Mouse (Mus musculus): ENCODE measurements around the gene Map2k6. TPM values are rescaled to one million over a fixed set of nuclear protein-coding genes. Genes with fewer than 3 reads are reported as not detected.
A peak's percentile ranks its signal among the peaks of the same experiment; 100 is the strongest.

Map2k6 gene
- polyA plus RNA-seq, 1 experiment from 2014 or later, result 17.6 TPM

DNA sequence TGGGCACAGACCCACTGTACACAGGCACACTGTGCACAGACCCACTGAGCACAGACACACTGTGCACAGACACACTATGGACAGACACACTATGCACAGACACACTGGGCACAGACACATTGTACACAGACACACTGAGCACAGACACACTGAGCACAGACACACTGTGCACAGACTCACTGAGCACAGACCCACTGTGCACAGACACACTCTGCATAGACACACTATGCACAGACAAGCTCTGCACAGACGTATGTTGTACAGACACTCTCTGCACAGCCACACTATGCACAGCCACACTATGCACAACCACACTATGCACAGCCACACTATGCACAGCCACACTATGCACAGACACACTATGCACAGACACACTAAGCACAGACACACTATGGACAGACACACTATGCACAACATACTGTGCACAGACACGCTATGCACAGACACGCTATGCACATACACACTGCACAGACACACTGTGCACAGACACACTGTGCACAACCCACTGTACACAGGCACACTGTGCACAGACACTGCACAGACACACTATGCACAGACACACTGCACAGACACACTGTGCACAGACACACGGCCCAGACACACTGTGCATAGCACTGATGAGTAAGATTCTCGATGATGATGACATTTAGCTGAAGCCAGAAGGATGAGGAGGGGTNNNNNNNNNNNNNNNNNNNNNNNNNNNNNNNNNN lies 54.7 kb downstream of the Map2k6 start:
- Histone ChIP-seq H3K9ac (ENCODE audit: low read length) (no peak overlapping the region), H3K36me3 (ENCODE audit: control insufficient read depth, insufficient read depth, low read length) (no peaks in the 10 kb centered on the region), H3K27me3 (ENCODE audit: control insufficient read depth, insufficient read depth, low read length) (no peaks in the 10 kb centered on the region), H3K4me1 (ENCODE audit: control insufficient read depth, insufficient read depth, low read length) (peaks cover 27% of the 10 kb centered on the region), H3K4me3 (replicated peaks; ENCODE audit: low read length) (no peak overlapping the region), H3K4me2 (ENCODE audit: low read depth, low read length) (no peak overlapping the region), H3K9me3 (replicated peaks; ENCODE audit: control insufficient read depth, low read length) (no peaks in the 10 kb centered on the region), H3K27ac (ENCODE audit: low read length) (no peak overlapping the region)
- no peak for ATAC-seq (ENCODE audit: insufficient read depth, low FRiP score)
- WGBS, result 89% methylated on average over 5 of the region's 5 CpGs

DNA sequence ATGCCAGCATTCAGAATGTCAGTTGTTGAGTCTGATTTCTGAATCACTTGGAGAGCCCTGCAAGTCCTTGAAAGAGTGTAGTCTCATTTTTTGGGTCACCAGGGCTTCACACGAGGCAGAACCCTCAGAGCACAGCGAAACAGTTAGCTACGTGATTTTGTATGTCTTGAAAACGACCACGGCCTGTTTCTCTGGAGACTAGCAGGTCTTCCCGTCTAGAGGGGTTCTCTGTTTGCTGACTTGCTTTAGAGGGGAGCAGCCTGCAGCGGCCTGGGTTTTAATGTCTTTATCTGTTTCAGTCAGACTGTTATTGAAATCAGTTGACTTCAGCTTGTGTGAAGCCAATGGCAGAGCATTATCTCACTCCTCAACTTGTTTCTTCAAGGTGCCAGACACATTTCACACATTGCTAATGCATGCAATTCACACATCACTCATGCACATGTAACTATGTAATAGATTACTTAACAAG lies 58.6 kb downstream of the Map2k6 start:
- Histone ChIP-seq H3K4me1 (ENCODE audit: control insufficient read depth, insufficient read depth, low read length) (peaks cover 10% of the 10 kb centered on the region), H3K4me3 (replicated peaks; ENCODE audit: low read length) (no peak overlapping the region), H3K27ac (ENCODE audit: low read length) (no peak overlapping the region), H3K9me3 (replicated peaks; ENCODE audit: control insufficient read depth, low read length) (no peaks in the 10 kb centered on the region), H3K4me2 (ENCODE audit: low read depth, low read length) (no peak overlapping the region), H3K36me3 (ENCODE audit: control insufficient read depth, insufficient read depth, low read length) (no peaks in the 10 kb centered on the region), H3K9ac (ENCODE audit: low read length) (no peak overlapping the region), H3K27me3 (ENCODE audit: control insufficient read depth, insufficient read depth, low read length) (no peaks in the 10 kb centered on the region)
- no peak for ATAC-seq (ENCODE audit: insufficient read depth, low FRiP score)
- WGBS, result 84% methylated on average over 7 of the region's 7 CpGs

DNA sequence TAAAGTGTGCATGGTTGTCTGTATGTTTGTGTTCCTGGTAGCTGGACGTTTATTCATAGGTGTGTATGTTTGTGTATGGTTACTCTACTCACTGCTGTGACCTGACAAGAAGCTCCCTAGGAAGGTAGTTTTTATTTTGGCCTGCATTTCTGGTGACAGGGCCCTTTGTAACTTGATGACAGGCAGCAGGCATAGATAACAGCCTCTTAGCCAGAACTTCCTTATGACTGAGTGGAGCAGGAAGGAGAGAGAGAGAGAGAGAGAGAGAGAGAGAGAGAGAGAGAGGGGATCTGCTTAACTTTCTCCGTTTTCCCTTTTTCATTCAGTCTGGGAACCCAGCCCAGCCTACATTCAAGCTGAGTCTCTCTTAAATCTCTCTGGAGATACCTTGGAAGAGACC lies 61.6 kb downstream of the Map2k6 start:
- ATAC-seq (ENCODE audit: insufficient read depth, low FRiP score), result no peak
- H3K9ac ChIP-seq (ENCODE audit: low read length), result no peak overlapping the region
- no peaks in the 10 kb centered on the region for H3K27me3 ChIP-seq (ENCODE audit: control insufficient read depth, insufficient read depth, low read length)
- no peak overlapping the region for H3K4me3 ChIP-seq (replicated peaks; ENCODE audit: low read length)
- H3K36me3 ChIP-seq (ENCODE audit: control insufficient read depth, insufficient read depth, low read length), result no peaks in the 10 kb centered on the region
- H3K27ac ChIP-seq (ENCODE audit: low read length), result no peak overlapping the region
- H3K4me2 ChIP-seq (ENCODE audit: low read depth, low read length), result no peak overlapping the region
- peaks cover 10% of the 10 kb centered on the region for H3K4me1 ChIP-seq (ENCODE audit: control insufficient read depth, insufficient read depth, low read length)
- H3K9me3 ChIP-seq (replicated peaks; ENCODE audit: control insufficient read depth, low read length), result no peaks in the 10 kb centered on the region
- 35% methylated on average over 2 of the region's 2 CpGs for WGBS

DNA sequence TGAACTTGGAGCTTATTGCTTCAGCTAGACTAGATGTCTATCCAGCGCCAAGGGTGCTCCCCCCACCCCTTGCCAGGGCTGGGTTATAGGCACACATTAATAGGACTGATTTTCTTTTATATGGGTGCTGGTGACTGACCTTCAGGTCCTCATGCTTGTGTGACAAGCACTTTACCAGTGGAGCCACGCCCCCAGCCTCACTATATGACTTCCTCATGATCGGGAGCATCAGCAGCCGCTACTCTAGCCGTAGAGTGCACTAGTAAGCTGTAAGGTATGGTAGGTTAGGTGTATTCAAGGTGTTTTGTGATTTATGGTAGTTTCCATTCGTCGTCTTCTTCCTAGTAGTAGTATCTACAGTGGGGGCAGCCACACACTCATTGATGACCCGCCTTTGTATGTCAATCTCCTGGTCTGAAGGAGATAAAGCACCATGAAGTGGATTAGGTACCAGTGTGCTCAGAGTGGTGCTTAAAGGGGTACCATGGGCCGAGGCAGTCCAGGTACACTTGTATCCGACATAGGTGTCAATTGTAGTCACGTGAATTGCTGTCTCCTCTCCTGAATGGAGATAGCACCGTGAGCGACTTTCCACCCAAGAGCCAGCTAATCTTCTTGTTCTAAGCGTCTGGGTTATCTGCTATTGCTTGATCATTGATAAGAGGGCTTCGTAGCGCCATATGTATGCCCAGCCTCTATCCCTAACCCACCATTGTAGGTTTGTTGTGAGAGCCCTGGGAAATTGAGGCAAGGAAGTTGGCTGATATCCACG lies 62.8 kb downstream of the Map2k6 start:
- Histone ChIP-seq H3K9ac (ENCODE audit: low read length) (no peak overlapping the region), H3K36me3 (ENCODE audit: control insufficient read depth, insufficient read depth, low read length) (no peaks in the 10 kb centered on the region), H3K4me3 (replicated peaks; ENCODE audit: low read length) (no peak overlapping the region), H3K4me2 (ENCODE audit: low read depth, low read length) (no peak overlapping the region), H3K9me3 (replicated peaks; ENCODE audit: control insufficient read depth, low read length) (no peaks in the 10 kb centered on the region), H3K4me1 (ENCODE audit: control insufficient read depth, insufficient read depth, low read length) (peaks cover 10% of the 10 kb centered on the region), H3K27ac (ENCODE audit: low read length) (no peak overlapping the region), H3K27me3 (ENCODE audit: control insufficient read depth, insufficient read depth, low read length) (no peaks in the 10 kb centered on the region)
- 91% methylated on average over 17 of the region's 17 CpGs for WGBS
- no peak for ATAC-seq (ENCODE audit: insufficient read depth, low FRiP score)

DNA sequence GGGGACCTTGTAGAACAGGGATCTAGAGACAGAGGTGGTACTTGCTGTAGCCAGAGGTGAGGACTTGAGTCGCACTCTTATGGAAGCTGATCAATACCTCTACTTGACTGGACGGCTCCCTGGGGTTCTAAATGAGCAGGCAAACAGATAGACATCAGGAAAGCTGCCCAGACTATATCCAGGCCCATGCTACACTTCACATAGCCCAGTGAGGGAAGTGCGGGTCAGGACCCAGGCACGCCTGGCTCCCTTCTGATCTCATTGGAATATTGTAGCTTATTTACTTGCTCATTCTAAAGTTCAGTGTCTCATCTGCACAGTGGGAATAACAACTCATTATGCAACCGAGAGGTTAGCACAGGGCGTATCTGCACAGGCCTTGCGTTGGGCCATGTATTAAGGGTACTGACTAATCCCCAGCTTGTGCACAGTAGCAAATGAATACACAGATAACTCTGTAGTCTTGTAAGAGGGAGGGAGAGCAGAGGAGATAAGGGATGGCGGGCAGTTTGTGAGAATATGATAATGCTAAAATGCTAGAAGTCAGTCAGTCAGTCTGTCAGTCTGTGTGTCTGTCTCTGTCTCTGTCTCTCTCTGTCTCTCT lies 64.2 kb downstream of the Map2k6 start:
- Histone ChIP-seq H3K4me3 (replicated peaks; ENCODE audit: low read length) (no peak overlapping the region), H3K4me2 (ENCODE audit: low read depth, low read length) (no peak overlapping the region), H3K27me3 (ENCODE audit: control insufficient read depth, insufficient read depth, low read length) (no peaks in the 10 kb centered on the region), H3K4me1 (ENCODE audit: control insufficient read depth, insufficient read depth, low read length) (peaks cover 10% of the 10 kb centered on the region), H3K9me3 (replicated peaks; ENCODE audit: control insufficient read depth, low read length) (no peaks in the 10 kb centered on the region), H3K9ac (ENCODE audit: low read length) (no peak overlapping the region), H3K36me3 (ENCODE audit: control insufficient read depth, insufficient read depth, low read length) (no peaks in the 10 kb centered on the region), H3K27ac (ENCODE audit: low read length) (no peak overlapping the region)
- ATAC-seq (ENCODE audit: insufficient read depth, low FRiP score), result peak; percentile 53
- 79% methylated on average over 8 of the region's 8 CpGs for WGBS

DNA sequence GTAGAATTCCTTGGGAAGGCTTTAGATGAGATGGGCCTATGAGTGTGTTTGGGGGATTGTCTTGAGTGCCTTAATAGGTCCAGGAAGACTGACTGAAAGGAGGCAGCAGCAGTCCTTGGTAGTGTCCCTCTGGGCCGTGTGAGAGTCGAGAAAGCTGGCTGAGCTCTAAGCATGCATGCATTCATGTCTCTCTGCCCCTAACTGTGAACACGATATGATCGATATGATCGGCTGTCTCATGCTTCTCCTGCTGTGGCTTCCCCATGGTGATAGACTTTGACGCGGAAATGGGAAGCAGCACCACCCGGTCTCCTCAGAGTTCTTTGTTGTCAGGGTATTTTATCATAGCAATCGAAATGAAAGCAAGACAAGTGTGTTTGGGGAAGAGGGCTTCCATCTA lies 64.9 kb downstream of the Map2k6 start:
- Histone ChIP-seq H3K9me3 (replicated peaks; ENCODE audit: control insufficient read depth, low read length) (no peaks in the 10 kb centered on the region), H3K27me3 (ENCODE audit: control insufficient read depth, insufficient read depth, low read length) (no peaks in the 10 kb centered on the region), H3K36me3 (ENCODE audit: control insufficient read depth, insufficient read depth, low read length) (no peaks in the 10 kb centered on the region), H3K9ac (ENCODE audit: low read length) (no peak overlapping the region), H3K4me1 (ENCODE audit: control insufficient read depth, insufficient read depth, low read length) (peaks cover 7% of the 10 kb centered on the region), H3K27ac (ENCODE audit: low read length) (no peak overlapping the region), H3K4me2 (ENCODE audit: low read depth, low read length) (no peak overlapping the region), H3K4me3 (replicated peaks; ENCODE audit: low read length) (no peak overlapping the region)
- no peak for ATAC-seq (ENCODE audit: insufficient read depth, low FRiP score)
- WGBS, result 62% methylated on average over 9 of the region's 9 CpGs

DNA sequence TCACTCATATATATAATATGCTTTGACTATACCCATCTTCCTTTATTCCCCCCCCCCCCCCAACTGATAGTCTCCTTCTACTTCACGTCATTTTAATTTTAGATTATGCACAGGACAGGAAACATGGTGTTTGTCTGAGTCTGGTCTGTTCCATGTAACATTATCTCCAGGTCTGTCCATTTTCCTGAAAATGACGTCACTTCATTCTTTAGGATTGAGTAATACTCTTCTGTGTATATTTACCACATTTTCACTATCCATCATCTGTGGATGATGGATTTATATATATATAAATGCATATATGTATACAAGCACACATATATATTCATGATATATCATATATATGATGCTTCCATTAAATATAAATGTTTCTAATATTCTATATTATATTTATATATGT lies 70.1 kb downstream of the Map2k6 start:
- no peaks in the 10 kb centered on the region for H3K27me3 ChIP-seq (ENCODE audit: control insufficient read depth, insufficient read depth, low read length)
- WGBS, result 72% methylated on average over 2 of the region's 2 CpGs

DNA sequence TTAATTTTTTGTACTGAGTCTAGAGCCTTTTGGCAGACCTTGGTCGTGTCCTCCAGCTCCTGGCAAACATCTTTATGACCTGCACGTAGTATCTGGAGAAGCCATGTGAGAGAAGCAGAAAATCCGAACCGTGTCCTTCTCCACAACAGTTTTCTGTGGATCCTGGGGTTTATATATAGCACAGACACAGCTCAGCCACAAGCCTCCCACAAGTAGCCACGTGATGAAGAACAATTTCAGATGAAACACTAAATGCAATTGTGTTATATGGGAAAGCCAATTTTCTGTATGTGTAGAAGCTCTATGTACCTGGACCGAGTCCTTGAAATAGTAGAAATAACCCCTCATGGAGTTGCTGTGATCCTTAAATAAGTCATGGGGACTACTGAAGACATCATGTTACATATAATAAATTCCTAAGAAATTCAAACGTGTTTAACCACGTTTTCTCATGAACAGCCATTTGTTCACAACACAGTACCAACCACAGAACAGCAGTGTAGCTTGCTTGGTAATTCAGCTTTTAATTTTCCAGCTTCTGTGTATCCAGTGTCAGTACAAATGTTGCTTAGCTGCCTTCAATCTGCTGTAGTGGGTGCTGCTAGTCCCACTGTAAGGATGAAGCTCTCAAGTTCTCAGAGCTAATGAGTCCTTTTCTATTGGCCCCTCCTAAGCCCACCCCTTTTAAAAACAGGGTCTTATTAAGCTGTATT lies 71.8 kb downstream of the Map2k6 start:
- no peaks in the 10 kb centered on the region for H3K9me3 ChIP-seq (replicated peaks; ENCODE audit: control insufficient read depth, low read length)
- 82% methylated on average over 8 of the region's 8 CpGs for WGBS
- H3K9ac ChIP-seq (ENCODE audit: low read length), result no peak overlapping the region
- no peaks in the 10 kb centered on the region for H3K4me1 ChIP-seq (ENCODE audit: control insufficient read depth, insufficient read depth, low read length)
- H3K27me3 ChIP-seq (ENCODE audit: control insufficient read depth, insufficient read depth, low read length), result no peaks in the 10 kb centered on the region
- no peak overlapping the region for H3K4me2 ChIP-seq (ENCODE audit: low read depth, low read length)
- H3K4me3 ChIP-seq (replicated peaks; ENCODE audit: low read length), result no peak overlapping the region
- no peaks in the 10 kb centered on the region for H3K36me3 ChIP-seq (ENCODE audit: control insufficient read depth, insufficient read depth, low read length)
- H3K27ac ChIP-seq (ENCODE audit: low read length), result no peak overlapping the region
- ATAC-seq (ENCODE audit: insufficient read depth, low FRiP score), result no peak

More for the DNA sequence above, 70.1 kb downstream of the Map2k6 start:
- Histone ChIP-seq H3K4me3 (replicated peaks; ENCODE audit: low read length) (no peak overlapping the region), H3K4me2 (ENCODE audit: low read depth, low read length) (no peak overlapping the region), H3K36me3 (ENCODE audit: control insufficient read depth, insufficient read depth, low read length) (no peaks in the 10 kb centered on the region), H3K27ac (ENCODE audit: low read length) (no peak overlapping the region), H3K4me1 (ENCODE audit: control insufficient read depth, insufficient read depth, low read length) (no peaks in the 10 kb centered on the region), H3K9me3 (replicated peaks; ENCODE audit: control insufficient read depth, low read length) (no peaks in the 10 kb centered on the region), H3K9ac (ENCODE audit: low read length) (no peak overlapping the region)
- no peak for ATAC-seq (ENCODE audit: insufficient read depth, low FRiP score)
